Mouse (Mus musculus): ENCODE results near the gene Akap13.

GRCm38 (mm10) chr7:75611261-75611950 lies 156.1 kb downstream of the Akap13 start:
- TF ChIP-seq CTCF (IDR thresholded peaks at IDR 0.05; ENCODE audit: low read depth) (no peak), EP300 (IDR thresholded peaks at IDR 0.05; ENCODE audit: low read depth) (no peak)
